Mouse (Mus musculus): ENCODE measurements around the gene Zfp109.

The Zfp109 gene

DNA sequence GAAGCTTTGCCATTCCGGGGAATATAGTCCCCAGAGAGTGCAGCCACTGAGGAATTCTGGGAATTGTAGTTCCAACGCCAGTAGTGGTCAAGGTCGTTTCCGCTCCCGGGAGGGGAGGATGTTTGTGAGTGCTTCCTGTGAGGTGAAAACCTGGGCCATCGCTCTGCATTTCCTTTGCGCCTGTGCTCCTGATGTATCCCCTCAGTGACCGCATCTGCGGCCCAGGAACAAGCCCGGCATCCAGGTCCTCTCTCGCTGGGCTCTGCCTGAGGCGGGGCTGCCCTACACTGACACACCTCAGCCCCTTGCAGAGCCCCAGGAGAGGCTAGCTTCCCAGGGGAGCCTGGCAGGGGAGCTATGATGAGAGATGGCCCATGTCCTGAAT lies 32.9 kb upstream of the Zfp109 start, which contains the start of gene Zfp93:
TSS of gene Zfp93 (plus strand) at position 133 of the 385 bp plus-strand sequence.
- Histone ChIP-seq H3K36me3 (ENCODE audit: insufficient read depth, low read length) (peaks cover 28% of the 10 kb centered on the region), H3K4me3 (replicated peaks; ENCODE audit: low read length) (peak within 1 kb of the TSS; percentile 83), H3K4me1 (replicated peaks; ENCODE audit: low read depth, low read length) (peaks cover 27% of the 10 kb centered on the region), H3K27me3 (ENCODE audit: insufficient read depth, low read length) (no peaks in the 10 kb centered on the region), H3K9me3 (ENCODE audit: low read length) (no peaks in the 10 kb centered on the region)
- TF ChIP-seq CTCF (conservative IDR thresholded peaks at IDR 0.05; ENCODE audit: low read length) (no peak), POU5F1 (IDR thresholded peaks at IDR 0.05; ENCODE audit: borderline replicate concordance, low read length) (no peak), NANOG (IDR thresholded peaks at IDR 0.05; ENCODE audit: borderline replicate concordance, low read length) (no peak)

DNA sequence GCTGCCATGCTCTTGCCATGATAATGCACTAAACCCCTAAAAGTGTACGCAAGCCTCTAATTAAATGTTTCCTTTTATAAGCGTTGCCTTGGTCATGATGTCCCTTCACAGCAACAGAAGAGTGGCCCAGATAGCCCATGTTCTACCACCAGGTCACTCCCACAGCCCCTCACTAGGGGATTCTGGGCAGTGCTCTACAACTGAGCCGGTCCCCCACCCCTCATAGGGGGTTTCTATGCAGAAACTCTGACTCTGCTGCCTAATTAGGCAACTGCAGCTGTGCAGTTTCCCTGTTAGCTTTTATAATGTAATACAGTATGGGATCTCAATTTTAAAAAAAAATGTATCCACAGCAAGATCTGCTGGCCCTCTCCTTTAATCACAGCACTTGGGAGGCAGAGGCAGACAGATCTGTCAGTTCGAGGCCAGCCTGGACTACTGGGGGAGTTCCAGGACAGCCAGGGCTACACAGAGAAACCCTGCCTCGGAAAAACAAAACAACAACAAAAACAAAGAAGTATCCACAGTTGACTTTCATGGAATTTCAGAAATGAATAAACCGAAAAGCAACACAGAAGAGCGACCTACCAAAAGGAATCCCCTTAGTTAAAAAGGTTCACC lies 32.4 kb upstream of the Zfp109 start:
- no peak for TF ChIP-seq CTCF (conservative IDR thresholded peaks at IDR 0.05; ENCODE audit: low read length)
- TF ChIP-seq NANOG (IDR thresholded peaks at IDR 0.05; ENCODE audit: borderline replicate concordance, low read length) = no peak
- no peak for TF ChIP-seq POU5F1 (IDR thresholded peaks at IDR 0.05; ENCODE audit: borderline replicate concordance, low read length)
- H3K27me3 ChIP-seq (ENCODE audit: insufficient read depth, low read length) = no peaks in the 10 kb centered on the region
- peak overlapping the region; percentile 83 for H3K4me3 ChIP-seq (replicated peaks; ENCODE audit: low read length)
- peaks cover 25% of the 10 kb centered on the region for H3K36me3 ChIP-seq (ENCODE audit: insufficient read depth, low read length)
- H3K9me3 ChIP-seq (ENCODE audit: low read length) = no peaks in the 10 kb centered on the region
- peaks cover 27% of the 10 kb centered on the region for H3K4me1 ChIP-seq (replicated peaks; ENCODE audit: low read depth, low read length)

DNA sequence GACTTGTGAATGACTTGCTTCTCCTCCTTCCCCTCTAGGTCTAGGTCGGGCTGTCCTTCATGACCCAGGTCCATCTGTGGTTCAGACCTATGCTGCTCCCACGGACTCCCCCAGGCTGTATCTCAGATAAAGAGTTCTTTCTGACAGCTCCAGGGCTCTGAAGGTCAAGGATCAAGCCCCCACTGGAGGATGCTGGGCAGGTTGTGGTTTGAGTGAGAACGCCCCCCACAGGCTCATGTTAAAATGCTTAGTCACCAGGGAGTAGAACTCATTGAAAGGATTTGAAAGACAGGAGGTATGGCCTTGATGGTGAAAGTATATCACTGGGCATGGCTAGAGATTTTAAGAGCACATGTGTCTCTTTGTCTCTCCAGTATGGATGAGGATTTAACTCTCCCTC lies 31.9 kb upstream of the Zfp109 start:
- H3K9me3 ChIP-seq (ENCODE audit: low read length) = no peaks in the 10 kb centered on the region
- peak overlapping the region; percentile 83 for H3K4me3 ChIP-seq (replicated peaks; ENCODE audit: low read length)
- peaks cover 27% of the 10 kb centered on the region for H3K4me1 ChIP-seq (replicated peaks; ENCODE audit: low read depth, low read length)
- H3K36me3 ChIP-seq (ENCODE audit: insufficient read depth, low read length) = peaks cover 21% of the 10 kb centered on the region
- TF ChIP-seq CTCF (conservative IDR thresholded peaks at IDR 0.05; ENCODE audit: low read length) (0 out of 2 replicates have a peak, but pooled peaks have one; percentile 2), NANOG (IDR thresholded peaks at IDR 0.05; ENCODE audit: borderline replicate concordance, low read length) (no peak)
- H3K27me3 ChIP-seq (ENCODE audit: insufficient read depth, low read length) = no peaks in the 10 kb centered on the region

DNA sequence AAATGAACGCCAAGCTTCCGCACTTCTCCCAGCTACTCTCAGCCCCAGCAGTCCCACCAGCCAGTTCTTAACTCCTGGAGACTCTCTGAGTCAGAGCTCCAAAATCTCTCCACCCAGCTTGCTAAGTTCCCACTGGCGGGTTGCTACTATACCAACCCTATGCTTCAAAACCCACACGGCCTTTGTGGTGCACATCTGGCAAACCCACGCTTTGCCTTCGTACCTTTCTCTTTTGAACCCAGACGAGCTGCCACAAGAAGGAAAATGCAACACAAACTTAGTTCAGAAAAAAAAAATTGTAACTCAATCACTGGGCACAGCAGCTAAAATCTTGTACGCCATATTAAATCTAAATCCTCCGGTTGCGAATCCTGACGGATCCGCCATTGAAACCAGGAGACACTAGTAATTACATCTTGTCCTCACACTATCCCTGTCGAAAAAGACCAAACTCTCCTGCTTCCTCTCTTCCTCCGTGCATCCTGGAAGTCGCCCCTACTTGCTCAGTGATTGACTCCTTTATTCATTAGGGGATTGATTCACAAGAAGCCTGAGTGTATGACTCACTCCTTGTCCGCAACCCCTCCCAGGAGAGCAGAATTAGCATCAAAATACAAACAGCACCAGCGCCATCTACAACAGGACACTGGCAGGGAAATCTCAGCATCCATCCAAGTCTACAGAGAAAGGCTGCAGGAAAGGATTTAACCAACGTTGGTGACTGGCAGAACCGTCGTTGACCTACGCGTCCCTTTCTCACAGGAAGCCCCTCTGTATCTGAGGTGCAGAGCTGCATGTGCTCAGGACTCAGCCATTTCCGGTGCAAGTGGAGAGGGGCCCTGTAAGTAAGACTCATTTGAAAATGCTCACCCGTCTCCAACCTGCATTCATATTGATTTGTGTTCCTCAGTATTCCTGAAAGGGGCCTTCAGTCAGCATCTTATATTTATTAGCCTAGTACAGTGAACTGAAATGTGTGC lies 31.1 kb upstream of the Zfp109 start:
- no peaks in the 10 kb centered on the region for H3K27me3 ChIP-seq (ENCODE audit: insufficient read depth, low read length)
- H3K36me3 ChIP-seq (ENCODE audit: insufficient read depth, low read length) = peaks cover 15% of the 10 kb centered on the region
- H3K9me3 ChIP-seq (ENCODE audit: low read length) = no peaks in the 10 kb centered on the region
- TF ChIP-seq CTCF (conservative IDR thresholded peaks at IDR 0.05; ENCODE audit: low read length) = no peak
- no peak for TF ChIP-seq POU5F1 (IDR thresholded peaks at IDR 0.05; ENCODE audit: borderline replicate concordance, low read length)
- TF ChIP-seq NANOG (IDR thresholded peaks at IDR 0.05; ENCODE audit: borderline replicate concordance, low read length) = no peak
- H3K4me1 ChIP-seq (replicated peaks; ENCODE audit: low read depth, low read length) = peaks cover 27% of the 10 kb centered on the region
- peak overlapping the region; percentile 83 for H3K4me3 ChIP-seq (replicated peaks; ENCODE audit: low read length)

DNA sequence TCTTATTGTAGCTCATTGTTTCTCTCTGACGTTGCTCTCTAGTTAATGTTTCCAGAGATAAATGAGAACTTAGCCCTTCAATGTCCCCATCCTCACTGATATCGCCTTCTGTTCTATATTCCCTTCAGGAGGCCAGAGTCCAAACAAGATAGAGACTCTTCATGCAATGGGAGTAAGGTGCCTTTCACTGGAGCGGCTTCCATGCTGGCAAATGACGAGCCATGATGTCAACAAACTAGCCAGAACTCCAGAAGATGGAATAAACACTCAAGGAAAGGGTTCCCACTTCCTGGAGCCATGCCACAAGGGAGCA lies 22.6 kb upstream of the Zfp109 start:
- TF ChIP-seq POU5F1 (IDR thresholded peaks at IDR 0.05; ENCODE audit: borderline replicate concordance, low read length) = no peak
- no peak for TF ChIP-seq NANOG (IDR thresholded peaks at IDR 0.05; ENCODE audit: borderline replicate concordance, low read length)
- no peak for TF ChIP-seq CTCF (conservative IDR thresholded peaks at IDR 0.05; ENCODE audit: low read length)
- Histone ChIP-seq H3K9me3 (ENCODE audit: low read length) (no peaks in the 10 kb centered on the region), H3K27me3 (ENCODE audit: insufficient read depth, low read length) (no peaks in the 10 kb centered on the region)

DNA sequence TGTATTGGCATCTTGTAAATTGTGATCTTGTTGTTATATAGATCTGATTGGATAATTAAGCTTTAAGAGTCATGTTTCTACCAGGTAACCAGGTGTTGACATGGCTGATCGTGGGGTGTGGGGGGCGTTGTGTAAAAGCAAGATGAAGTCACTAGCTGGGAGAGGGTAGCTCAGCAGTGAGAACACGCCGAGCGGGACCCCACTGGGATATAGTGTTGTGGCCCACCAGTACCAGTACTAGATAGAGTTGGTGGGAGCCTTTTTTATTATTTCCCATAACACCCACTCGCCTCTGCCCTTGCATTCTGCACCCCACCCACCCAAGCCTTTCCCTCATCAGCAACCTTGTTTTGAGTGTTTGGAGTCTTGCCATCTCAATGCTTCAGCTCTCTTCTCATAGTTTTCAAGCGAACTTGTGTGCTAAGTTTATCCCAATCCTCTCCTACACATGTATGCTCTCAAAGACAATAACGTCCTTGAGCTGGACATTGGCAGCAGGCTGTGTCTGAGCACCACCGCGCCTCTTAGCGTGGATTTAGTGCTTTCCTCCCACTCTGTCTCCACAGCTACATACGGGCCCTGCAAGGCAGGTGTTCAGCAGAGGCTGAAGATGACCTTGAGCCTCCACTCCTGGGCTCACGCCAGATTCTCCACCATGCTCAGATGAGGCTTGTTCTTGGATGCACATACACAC lies 22.1 kb upstream of the Zfp109 start:
- TF ChIP-seq NANOG (IDR thresholded peaks at IDR 0.05; ENCODE audit: borderline replicate concordance, low read length) (no peak), POU5F1 (IDR thresholded peaks at IDR 0.05; ENCODE audit: borderline replicate concordance, low read length) (no peak), CTCF (conservative IDR thresholded peaks at IDR 0.05; ENCODE audit: low read length) (no peak)
- Histone ChIP-seq H3K27me3 (ENCODE audit: insufficient read depth, low read length) (no peaks in the 10 kb centered on the region), H3K36me3 (ENCODE audit: insufficient read depth, low read length) (peaks cover 10% of the 10 kb centered on the region), H3K4me3 (replicated peaks; ENCODE audit: low read length) (no peak overlapping the region), H3K9me3 (ENCODE audit: low read length) (no peaks in the 10 kb centered on the region), H3K4me1 (replicated peaks; ENCODE audit: low read depth, low read length) (peaks cover 10% of the 10 kb centered on the region)

More for the DNA sequence above, 22.6 kb upstream of the Zfp109 start:
- Histone ChIP-seq H3K36me3 (ENCODE audit: insufficient read depth, low read length) (peaks cover 10% of the 10 kb centered on the region), H3K4me1 (replicated peaks; ENCODE audit: low read depth, low read length) (peaks cover 6% of the 10 kb centered on the region), H3K4me3 (replicated peaks; ENCODE audit: low read length) (no peak overlapping the region)

DNA sequence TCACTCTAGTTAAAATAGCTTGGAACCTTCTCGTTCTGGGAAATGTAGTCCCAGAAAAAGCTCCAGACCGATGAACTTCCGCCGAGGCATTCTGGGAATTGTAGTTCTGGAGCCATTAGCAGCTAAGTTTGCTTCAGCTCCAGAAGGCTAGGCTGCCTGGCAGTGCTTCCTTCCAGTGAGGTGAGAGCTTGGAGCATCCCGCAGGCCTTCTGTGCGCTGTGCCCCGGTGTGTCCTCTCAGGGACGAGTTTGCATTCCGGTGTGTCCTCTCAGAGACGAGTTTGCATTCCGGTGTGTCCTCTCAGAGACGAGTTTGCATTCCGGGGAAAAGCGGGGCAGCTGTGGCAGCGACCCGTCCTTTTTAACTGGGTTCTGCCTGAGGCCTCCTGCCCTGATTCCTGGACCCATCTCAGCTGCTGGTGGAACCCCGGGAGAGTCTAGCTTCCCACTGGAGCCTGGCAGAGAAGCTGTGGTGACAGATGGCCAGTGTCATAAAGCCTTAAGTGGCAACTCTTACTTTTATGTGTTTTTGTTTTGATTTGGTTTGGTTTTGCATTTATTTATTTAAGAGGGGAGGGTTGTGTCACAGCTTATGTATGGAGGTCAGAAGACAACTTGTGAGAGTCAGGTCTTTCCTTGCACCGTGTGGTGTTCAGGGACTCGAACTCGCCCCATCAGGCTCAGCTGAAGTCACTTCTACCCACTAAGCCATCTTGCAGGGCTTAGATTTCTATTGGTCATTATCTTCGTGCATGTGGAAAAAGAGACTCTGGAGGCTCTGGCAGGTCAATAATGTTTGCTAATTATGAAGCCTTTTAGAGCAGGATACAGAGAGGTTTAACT lies 17.5 kb upstream of the Zfp109 start, which contains the start of gene Zfp108:
TSS of gene Zfp108 (plus strand) at position 162 of the 842 bp plus-strand sequence.
- H3K4me3 ChIP-seq (replicated peaks; ENCODE audit: low read length) = peak within 1 kb of the TSS; percentile 75
- H3K27me3 ChIP-seq (ENCODE audit: insufficient read depth, low read length) = 0 out of 2 replicates have a peak, but pooled peaks cover 6% of the 10 kb centered on the region
- peaks cover 20% of the 10 kb centered on the region for H3K4me1 ChIP-seq (replicated peaks; ENCODE audit: low read depth, low read length)
- peaks cover 14% of the 10 kb centered on the region for H3K9me3 ChIP-seq (ENCODE audit: low read length)
- TF ChIP-seq POU5F1 (IDR thresholded peaks at IDR 0.05; ENCODE audit: borderline replicate concordance, low read length) (no peak), CTCF (conservative IDR thresholded peaks at IDR 0.05; ENCODE audit: low read length) (no peak), NANOG (IDR thresholded peaks at IDR 0.05; ENCODE audit: borderline replicate concordance, low read length) (no peak)
- H3K36me3 ChIP-seq (ENCODE audit: insufficient read depth, low read length) = no peaks in the 10 kb centered on the region; the same call in 1 of the 2 replicates

All from E14TG2a.4 (cell line).